Mouse (Mus musculus) gastrocnemius, postnatal 25 days (tissue): ENCODE measurements around the gene Axdnd1. TPM values are rescaled to one million over a fixed set of nuclear protein-coding genes. Genes with fewer than 3 reads are reported as not detected.

Source experiments
- DNase-seq: peaks from one replicate; pipeline ENCODE4 v3.0.0; 2022
- long read RNA-seq, 2 experiments: library from polyadenylated mRNA; stranded (forward); transcript quantifications; one replicate each; pipeline ENCODE4 v2.0.0; 2021
- total RNA-seq, 2 experiments: library from RNA; stranded (reverse); gene quantifications; 1 replicate in 1 of 2; 2 replicates in 1 of 2; pipeline ENCODE4 v1.2.3; 2021

The Axdnd1 gene
- not detected for total RNA-seq
- long read RNA-seq, experiment 1 = 0 reads
- long read RNA-seq, experiment 2 = 0 reads

DNA sequence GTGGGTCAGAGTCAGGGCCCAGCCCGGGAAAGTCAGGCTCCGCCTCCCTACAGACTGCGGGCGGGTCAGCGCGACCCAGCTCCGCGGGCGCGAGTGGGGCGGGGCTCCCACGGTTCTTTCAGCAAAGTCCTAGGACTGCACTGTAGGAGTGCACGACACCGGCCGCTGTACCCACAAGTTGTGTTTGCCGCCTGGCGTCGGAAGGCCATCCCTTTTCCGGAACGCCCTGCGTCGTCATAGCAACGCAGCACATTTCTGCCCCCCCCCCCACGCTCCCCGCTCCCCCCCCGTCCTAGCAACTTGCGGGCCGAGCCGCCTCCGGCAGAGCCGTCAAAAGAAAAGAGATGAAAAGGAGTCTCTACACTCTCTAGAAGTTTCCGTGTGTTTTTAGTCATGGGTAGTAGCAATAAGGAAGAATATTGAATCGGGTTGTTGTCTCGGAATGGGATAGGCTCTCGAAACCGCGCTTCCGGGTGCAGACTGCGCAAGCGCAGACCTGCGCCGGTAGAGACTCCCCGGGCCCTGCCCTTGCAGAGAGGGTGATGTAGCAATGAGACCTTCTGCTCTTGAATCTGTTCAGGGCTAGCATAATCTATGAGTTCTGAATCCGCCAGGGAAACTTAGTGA is at the start of gene Axdnd1:
Axdnd1 (minus strand) TSS at position 489 of the 627 bp plus-strand sequence.
- peak; percentile 85 for DNase-seq

DNA sequence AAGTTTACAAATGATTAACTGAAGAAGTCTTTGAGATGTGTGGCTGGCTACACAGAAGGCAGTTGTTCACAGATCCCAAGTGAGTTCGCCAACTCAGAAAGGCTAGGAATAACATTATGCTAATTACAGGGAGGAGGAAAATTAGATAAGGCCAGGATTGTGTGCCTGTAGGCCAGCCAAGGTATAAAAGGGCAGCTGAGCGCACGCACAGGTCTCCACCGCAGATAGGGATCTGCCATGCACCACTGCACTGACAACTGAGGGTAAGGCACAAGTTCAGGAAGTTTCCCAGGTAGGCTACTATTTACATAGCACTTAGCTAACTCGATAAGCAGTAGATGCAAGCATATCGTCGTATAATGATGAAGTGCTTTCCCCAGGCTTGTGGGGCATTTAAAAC is 49.6 kb upstream of the Axdnd1 start:
- no peak for DNase-seq

DNA sequence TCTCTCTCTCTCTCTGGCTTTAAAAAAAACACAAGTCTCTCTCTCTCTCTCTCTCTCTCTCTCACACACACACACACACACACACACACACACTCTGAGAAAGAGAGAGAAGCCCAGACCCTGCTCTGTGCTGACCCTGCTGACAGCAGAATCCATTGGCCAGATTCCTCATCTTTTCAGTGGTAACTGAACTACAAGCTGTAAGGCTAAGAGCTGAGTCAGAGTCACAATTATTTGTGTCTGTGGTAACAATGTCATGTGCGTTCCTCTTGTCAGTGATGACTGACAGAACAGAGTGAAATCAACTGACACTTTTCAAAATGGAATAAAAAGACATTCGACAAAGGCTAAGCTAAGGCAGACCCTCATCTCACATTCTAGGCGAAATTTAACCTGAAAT is 47.6 kb upstream of the Axdnd1 start:
- DNase-seq = no peak

DNA sequence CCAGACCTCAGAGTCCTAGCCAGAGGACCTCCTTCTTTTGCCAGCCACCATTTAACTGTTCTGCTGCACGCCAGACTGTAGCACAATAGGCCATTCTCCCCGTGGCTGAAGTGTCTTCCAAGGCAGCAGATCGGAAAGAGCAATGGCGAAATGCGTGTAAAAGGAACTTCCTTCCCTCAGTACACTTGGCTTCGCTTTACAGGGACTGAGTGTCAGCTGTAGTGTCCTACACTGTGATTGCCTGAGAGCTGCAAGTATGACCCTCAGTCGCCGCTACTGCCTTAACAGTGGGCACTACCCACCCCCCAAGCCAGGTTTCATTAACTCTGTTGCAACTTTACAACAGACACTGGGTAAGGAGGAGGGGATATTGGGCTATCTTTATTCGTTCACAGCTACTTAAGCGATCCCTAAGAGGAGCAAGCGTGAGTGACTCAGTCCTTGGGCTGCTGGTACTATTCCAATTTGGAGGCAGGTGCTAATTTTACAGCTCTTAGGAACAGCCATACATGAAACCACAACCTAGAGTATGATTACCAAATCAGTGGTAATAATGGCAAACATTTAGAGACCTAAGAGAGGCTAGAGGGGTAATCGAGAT is 46.8 kb upstream of the Axdnd1 start:
- no peak for DNase-seq

DNA sequence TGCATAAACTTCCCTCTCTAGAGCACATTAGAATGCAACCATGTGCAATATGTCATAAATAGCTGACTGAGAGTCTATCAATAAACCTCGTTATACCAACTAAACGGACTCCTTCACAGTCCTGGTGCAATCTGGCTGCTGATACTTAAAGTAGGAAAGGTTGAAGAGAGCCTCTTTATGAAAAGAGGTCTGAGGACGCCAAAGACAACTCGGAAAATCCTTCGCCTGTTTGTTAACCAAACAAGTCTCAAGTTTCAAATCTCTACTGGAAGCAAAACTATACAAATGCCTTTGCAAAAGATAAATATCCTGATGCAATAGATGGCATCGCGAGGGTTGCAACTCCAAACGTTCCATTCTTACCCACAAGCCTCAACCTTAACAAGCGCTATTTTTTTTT is 44.0 kb upstream of the Axdnd1 start:
- no peak for DNase-seq

DNA sequence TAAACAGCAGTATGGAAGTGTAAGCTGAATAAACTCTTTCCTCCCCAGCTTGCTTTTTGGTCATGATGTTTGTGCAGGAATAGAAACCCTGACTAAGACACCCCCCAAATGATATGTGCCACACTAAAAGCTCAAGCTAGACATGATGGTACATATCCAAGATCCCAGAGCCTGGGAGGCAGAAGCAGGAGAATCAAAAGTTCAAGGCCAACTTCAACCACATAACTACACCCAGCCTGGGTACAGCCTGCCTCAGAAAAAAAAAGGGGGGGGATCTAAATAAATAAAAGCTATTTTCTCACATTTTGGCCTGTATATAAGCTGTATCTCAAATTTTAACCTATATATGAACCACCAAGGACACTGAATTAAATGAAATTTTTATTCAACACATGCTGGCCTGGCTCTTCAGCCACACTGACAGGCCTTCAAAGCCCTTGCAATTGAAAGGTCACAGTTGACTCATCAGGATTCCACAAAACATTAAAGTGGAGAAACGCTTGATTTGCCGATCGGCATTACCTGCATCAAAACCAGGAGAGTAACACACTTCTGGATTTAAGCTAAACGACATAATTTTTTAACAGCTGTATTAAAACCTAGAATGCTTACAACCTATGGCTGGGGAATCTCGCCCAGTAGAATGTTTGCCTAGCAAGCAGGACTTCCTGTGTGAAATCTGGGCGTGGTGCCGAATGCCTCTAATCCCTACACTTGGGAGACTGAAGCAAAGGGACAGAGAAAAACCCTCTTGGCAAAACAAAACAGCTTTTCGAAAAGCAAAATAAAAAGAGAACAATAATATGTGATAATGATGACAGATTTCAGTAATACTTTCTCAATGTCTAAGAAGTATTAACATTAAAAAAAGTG is 43.3 kb upstream of the Axdnd1 start:
- DNase-seq = no peak

DNA sequence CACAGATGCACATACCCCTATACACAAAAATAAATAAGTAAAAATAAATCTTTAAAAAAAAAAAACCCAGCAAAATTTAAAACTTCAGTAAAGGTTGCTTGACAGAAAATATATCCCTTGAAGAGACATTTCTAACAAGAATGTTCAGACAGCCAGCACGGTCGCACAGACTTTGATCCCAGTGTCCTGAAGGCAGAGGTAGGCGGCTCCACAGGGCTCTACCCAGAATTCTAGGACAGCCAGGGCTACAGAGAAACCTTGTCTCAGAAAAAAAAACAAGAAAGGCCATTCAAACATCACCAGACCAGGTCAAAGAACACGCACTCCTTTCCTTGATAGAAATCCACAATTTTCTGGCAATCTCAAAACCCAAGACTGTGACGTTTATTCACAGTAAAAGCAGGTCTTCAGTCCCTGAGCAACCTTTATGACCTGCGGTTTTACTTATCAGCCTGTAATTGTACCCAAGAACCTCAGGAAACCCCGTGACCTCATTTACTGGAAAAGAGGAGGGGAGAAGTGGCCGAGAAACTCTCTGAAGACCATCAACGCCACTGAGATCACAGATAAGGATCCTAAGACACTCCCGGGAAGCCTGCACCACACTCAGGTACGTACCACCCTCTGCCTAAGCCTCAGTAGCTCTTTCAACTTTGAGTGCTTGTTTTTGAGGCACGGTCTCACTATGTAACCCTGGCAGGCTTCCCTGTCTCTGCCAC is 41.5 kb upstream of the Axdnd1 start:
- DNase-seq = no peak

DNA sequence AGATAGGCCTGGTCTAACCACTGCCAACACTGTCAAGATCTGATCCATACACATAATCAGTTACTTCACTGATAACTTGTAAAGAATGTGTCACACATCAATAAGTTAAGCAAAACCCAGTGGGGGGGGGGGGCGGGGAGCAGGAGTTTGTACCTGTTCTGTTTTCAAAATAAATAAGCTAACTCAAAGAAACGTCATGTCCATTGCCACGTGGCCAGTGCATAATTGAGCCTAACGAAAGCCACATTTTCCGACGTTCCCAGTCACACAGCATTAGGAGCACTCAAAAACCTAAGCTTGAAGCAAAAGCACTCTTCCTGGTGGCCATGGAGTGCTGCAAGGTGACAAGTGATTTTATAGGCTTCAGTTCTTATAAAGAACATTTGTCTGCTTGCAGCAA is 40.1 kb upstream of the Axdnd1 start:
- DNase-seq = no peak

DNA sequence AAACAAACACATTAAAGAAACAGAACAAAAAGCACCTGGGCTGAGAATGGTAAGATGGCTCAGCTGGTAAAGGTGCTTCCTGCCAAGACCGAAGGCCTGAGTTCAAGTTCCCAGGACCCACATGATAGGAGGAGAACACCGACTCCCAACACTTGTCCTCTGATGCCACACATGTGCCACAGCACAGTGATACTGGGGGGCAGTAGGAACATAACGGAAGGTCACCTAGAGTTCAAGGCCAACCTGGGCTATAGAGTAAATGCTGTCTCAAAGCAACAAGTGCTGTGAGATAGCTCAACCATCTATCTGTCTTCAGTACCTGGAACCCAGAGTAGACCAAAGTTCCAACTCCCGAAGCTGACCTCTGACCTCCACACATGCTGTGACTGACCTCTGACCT is 39.3 kb upstream of the Axdnd1 start:
- no peak for DNase-seq

DNA sequence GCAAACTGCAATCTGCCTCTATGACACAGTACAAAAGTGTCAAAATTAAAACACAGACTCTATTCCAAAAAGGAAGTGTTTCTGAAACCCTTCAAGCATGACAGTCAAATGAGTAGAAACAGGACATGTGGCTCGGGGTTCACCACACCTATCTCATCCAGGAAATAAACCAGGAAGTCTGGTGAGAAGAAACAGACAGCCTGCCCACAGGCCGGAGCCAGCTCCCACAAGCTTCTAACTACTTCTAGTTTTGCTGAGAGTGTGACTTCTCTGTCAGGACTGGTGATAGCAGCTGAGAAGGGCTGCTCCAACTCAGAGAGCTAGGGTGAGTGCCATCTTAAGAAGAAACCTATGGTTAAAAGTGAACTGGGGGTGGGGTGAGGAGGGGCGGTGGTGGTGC is 38.7 kb upstream of the Axdnd1 start:
- DNase-seq = no peak

DNA sequence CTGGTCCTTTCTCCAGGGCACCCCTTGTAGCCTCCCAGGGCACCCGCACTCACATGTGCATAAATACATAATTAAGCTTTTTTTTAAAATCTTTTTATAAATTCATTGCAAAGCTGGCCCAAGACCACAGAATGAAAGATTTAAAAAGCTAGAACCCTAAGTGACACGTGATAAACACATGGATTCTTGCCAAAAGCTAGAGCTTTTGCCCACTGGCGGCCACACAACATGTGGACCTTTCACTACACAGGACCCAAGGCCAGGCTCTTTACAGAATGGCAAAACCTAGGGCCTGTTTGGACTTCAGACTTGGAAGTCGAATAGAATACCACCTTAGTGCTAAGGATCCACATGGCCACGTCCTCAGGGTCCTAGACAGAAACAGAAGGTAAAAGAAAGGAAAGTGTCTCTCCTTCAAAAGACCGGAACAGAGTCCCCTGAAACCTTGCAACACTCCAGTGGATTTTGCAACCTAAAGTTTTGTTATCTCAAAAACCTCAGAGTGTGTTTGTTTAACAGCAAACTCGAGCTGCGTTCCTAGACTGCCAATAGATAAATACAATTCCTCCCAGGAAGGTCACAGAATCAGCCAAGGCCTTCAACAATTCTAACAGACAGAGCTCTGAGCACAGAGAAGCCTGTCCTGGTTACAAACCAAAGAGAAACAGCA is 37.6 kb upstream of the Axdnd1 start:
- DNase-seq = no peak

DNA sequence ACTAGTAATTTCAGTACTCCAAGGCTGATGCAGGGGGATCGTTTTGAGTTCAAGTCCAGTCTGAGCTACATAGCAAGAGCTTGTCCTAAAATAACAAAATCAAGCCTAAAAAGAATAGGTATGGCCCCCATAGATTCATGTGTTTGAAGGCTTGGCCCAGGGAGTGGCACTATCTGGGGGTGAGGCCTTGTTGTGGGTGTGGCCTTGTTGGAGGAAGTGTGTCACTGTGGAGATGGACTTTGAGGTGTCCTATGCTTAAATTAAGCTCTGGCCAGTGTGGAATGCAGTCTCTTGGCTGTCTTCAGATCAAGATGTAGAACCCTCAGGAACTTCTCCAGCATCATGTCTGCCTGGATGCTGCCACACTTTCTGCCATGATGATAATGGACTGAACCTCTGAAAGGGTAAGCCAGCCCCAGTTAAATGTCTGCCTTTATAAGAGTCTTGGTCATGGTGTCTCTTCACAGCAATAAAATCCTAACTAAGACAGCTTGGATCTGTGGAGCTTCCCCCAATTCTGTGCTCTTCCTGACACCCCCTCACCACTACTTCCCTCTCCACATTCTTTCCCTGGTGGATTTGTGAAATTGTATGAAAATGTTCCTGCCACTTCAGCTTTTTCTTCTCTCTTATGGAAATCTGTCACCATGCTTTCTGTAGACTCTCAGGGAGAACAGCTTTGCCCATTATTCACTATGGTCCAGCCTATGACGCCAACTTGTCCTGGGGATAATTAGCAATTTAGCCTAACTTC is 34.2 kb upstream of the Axdnd1 start:
- DNase-seq = no peak

DNA sequence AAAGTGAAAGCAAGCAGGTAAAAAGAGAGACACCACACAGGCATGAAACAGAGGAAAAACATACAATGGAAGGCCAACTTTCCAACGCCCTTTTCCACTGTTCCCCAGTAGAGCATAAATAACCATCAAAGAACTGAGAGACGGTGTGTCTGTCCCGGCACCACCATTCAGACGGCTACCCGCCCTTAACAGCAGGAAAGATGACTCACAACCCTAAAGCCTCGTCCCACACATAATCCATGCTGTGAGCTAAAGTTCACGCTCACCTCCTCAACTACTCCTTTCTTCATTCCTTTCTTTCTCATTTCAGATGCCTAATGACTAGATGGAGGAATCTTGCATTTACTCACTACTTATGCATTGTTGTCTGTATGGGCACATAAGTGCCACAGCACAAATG is 33.4 kb upstream of the Axdnd1 start:
- no peak for DNase-seq

DNA sequence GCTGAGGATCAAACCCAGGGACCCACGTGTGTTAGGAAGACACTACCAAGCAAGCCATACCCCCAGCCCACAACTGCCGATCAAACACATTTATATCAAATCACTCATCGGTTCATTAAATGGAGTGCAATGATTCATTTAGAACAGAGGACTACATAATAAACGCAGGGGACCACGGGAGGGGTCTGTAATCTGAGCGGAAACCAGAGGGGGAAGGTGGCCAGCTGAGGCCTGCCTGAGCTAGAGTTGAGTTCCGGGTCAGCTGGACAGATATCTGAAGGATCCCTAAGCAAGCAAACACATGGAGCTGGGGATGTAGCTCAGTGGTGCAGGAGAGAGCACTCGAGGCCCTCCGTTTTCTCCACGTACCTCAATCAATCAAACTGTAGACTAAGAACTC is 32.9 kb upstream of the Axdnd1 start:
- DNase-seq = no peak

DNA sequence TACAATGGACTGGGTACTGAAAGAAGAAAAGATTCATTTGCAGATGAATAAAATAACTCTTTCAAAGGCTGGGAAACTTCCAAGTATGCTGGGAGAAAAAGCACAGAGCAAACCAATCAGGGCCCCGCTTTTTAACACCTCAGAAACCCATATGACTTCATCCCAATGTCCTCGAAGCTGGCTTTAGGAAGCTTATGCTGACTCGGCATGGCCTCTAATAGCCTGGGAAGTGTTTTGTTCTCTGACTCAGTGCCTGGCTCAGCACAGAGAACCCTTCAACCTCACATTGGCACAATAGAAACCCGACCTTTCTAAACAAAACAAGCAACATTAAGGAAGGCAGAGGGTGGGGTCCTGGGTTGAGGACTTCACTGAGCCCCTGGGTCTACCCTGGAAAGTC is 29.5 kb upstream of the Axdnd1 start:
- no peak for DNase-seq

DNA sequence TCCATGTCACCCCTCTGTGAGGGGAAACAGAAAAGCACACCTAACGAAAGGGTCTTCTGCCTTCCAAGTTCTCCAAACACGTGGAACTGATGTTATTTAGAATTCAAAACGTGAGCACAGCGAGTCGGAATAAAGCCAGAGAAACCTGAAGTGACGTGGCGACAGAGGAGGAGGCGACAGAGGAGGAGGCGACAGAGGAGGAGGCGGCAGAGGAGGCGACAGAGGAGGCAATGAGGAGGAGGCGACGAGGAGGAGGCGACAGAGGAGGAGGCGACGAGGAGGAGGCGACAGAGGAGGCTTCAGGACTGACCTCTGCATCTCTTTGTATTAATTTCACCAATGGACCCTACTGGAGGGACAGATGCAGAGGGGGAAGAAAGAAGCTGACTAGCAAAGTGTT is 28.7 kb upstream of the Axdnd1 start:
- no peak for DNase-seq

DNA sequence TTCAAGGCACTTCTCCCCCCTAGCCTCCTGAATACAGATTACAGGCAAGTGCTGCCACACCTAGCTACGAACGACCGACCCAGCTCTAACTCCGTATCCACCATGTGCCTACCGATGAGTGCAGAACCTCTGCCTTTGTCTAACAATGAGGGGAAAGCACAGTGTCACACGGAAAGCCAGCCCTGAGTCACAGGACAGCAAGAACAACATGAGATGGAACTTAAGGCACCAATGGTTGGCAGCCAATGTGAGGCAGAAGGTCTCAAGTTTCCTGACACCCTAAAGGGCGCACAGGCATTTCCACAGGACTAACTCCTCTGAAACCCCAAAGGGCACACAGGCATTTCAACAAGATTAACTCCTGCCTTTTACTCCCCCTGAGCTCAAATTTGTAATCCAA is 28.1 kb upstream of the Axdnd1 start:
- DNase-seq = no peak

DNA sequence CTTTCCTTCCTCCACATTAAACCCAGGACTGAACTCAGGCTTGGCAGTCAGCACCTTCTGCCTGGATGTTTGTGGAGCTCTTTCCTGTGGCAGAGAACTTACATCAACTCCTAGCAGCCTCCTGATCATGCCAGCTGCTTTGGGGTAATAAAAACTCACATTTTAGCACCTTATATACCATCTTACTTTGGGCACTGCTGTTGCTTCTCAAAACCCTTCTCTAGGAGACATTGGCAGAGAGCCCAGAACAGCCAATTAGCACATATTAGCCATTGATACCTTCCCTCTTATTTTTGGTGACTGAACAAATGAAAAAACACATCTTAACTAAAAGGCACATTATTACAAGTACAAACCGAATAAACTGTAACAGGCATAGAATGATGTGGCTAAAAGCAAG is 24.1 kb upstream of the Axdnd1 start:
- DNase-seq = no peak

DNA sequence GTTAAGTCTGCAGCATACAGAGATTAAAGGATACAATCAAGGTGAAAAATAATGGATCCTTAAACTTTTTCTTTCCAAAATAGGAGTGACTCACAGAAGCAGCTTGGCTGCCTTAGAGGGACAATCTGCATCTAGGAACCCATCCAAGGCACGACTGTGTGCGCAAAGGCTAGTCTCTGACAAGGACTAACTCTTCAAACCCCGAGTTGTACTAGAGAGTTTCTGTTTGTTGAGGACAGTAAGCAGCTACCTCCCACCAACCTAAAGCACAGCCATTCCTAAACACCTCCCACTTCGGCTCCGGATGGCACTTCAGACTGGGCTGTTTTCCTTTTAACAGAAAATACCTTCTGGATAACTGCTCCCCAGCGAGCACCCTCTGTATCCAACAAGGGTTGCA is 21.8 kb upstream of the Axdnd1 start:
- no peak for DNase-seq

DNA sequence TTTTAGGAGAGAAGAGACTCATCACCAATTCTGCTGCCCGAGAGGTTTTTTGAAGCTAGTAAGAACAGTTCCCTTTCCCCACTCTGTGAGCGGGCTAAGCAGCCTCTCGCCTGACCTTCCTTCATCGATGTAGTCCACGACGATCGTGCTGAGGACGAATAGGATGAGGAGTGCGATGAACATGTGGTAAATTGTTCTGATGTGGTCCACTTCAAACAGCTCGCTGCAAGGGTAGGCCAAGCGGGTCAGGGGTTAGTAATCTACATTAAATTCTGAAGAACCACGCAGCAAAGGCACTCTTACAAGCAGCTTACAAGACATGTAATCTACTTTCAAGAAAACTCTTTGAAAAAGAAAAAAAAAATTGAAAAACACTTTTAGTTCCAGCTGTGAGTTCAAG is 21.3 kb upstream of the Axdnd1 start:
- DNase-seq = no peak

DNA sequence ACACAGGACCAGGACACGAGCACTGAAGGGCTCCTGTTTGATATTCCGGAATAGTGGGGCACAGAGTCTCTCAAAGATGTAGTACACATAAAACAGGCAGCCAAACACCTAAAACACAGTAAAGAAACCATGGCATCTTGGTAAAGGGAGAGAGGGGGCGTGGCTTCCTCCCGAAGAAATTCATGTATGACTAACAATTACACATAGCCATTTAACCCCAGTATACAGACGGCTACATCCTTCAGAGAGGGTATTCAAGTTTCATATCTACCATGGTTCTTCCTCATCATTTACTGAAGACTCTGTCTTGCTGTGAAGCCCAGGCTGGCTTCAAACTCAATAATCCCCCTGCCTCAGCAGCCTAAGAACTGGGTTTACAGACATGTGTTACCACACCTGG is 16.8 kb upstream of the Axdnd1 start:
- DNase-seq = no peak
